Mouse (Mus musculus): ENCODE measurements around the gene Kcna5. TPM values are rescaled to one million over a fixed set of nuclear protein-coding genes. Genes with fewer than 3 reads are reported as not detected.

Gene Kcna5
- total RNA-seq, 2 experiments from 2014 or later = not detected

DNA sequence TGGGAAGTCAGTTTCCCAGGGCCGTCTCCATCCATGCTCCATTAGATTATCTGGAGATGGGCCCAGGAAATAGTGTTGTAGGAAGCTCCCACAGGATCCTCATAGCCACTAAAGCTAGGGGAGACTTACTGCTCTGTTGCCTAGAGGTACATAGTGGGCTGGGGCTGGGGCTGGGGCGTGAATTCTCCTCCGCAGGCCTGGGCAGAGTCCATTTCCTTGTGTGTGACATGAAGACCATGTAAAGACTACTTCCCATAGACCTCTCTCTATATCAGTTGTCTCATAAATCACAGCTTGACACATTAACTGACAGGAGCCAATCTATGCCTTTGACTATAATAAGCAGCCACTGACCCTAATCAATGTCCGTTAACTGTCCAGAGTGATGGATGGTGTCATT lies 7.5 kb upstream of the Kcna5 start:
- ATAC-seq (replicated peaks; ENCODE audit: low FRiP score, poor library complexity, severe bottlenecking) = no peak

GRCm38 (mm10) chr6:126537512-126537911 lies 2.3 kb upstream of the Kcna5 start:
- no peak for ATAC-seq (replicated peaks; ENCODE audit: low FRiP score, poor library complexity, severe bottlenecking)

GRCm38 (mm10) chr6:126536926-126537325 lies 1.7 kb upstream of the Kcna5 start:
- no peak for ATAC-seq (replicated peaks; ENCODE audit: low FRiP score, poor library complexity, severe bottlenecking)

DNA sequence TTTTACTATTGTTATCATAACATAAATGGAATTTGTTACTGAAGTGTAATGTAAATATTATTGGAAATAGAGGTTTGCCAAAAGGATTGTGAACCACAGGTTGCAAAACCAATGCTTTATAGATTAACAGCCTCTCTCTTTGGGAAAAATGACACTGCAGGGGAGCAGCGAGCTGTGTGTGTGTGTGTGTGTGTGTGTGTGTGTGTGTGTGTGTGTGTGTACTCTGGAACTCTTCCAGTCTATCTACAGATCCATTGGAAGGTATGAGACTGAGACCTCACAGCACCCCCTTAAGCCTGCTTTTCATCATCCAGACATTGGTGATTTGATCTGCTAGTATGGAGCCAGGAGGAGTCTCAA lies 679 bp upstream of the Kcna5 start:
- ATAC-seq (replicated peaks; ENCODE audit: low FRiP score, poor library complexity, severe bottlenecking) = no peak

DNA sequence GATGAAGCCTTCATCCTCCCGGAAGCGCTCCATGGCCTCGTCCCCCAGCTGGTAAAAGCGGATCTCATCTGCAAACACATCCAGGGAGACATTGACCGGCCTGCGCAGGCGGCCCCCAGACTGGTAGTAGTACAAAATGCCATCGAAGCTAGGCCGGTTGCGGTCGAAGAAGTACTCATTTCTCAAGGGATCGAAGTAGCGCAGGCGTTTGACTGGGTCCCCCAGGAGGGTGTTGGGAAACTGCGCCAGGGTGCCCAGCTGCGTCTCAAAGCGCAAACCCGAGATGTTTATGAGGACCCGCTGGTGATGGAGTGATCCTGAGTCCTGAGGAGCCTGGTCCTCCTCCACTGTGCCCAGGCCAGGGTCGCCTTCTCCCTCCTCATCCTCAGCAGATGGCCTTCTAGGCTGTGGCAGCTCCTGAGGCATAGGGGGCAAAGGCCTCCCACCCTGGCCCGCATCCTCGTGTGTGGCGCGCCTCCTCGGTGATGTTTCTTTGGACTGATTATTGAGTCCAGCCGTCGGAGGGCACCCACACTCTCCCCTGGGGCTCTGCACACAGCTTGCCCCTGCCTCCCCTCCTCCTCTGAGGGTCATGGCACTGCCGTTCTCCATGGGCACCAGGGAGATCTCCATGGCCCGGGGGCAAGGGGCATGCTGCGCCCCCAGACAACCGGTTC lies 543 bp downstream of the Kcna5 start:
- no peak for ATAC-seq (replicated peaks; ENCODE audit: low FRiP score, poor library complexity, severe bottlenecking)

GRCm38 (mm10) chr6:126531306-126531705 lies 3.9 kb downstream of the Kcna5 start:
- no peak for ATAC-seq (replicated peaks; ENCODE audit: low FRiP score, poor library complexity, severe bottlenecking)

DNA sequence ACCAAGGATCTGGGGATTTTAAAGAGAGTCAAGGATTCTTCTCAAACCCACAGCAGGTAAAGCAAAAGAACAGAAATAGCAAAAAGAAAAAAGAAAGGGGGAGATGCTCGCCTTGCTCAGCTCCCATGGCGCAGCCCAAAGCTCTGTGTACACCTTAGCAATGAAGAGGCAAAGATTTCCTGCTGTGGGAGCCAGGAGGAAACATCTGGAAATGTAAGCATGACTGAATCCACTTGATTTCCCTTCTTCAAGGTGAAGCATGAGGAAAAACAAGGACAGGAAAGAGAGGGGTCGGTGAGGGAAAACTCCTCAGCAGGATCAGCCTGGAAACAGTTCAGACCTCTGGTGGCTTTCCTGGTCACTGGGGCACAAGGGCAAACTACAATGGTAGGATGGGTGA lies 5.2 kb downstream of the Kcna5 start:
- ATAC-seq (replicated peaks; ENCODE audit: low FRiP score, poor library complexity, severe bottlenecking) = no peak

DNA sequence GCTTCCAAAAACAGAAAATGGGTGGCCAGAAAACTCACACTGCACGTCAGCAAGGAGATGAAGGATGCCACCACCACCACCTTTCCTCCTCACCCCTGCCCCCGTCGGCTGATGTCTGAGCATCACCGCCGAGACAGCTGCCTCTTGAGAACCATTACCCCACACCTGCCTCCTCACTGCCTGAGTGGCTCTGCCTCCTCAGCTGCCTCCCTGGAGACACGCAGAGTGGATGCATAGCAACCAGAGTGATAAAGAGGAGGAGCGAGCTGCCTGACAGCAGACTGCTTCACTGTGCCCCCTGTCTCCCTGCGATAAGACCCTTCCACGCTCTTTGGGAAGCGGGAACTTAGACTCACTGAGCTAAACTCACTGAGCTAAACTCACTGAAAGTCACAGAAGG lies 20.5 kb downstream of the Kcna5 start:
- no peak for ATAC-seq (replicated peaks; ENCODE audit: low FRiP score, poor library complexity, severe bottlenecking)

- no peak for ATAC-seq (replicated peaks; ENCODE audit: low FRiP score, poor library complexity, severe bottlenecking)
Measured at GRCm38 (mm10) chr6:126513714-126514248, 21.4 kb downstream of the Kcna5 start.

DNA sequence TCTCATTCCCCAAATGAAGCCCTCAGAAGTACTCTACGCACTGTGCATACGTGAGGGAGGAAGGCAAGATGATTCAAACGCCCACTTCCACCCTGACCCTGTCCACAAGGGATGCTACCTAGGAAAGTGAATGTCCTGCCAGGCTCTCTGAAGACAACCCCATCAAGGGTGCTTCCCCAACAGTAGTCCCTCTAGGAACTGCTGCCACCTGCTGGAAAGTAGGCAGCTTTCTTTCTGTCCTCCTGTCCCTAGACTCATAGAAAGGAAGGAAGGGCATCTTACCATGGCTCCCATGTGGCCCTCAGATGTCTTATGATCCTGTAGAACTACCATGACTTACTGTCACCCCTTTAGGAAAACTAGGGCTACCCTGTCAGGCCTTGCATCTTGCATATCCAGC lies 22.1 kb downstream of the Kcna5 start:
- no peak for ATAC-seq (replicated peaks; ENCODE audit: low FRiP score, poor library complexity, severe bottlenecking)

- ATAC-seq (replicated peaks; ENCODE audit: low FRiP score, poor library complexity, severe bottlenecking) = no peak
Measured at GRCm38 (mm10) chr6:126508671-126509070, 26.5 kb downstream of the Kcna5 start.

- no peak for ATAC-seq (replicated peaks; ENCODE audit: low FRiP score, poor library complexity, severe bottlenecking)
Measured at GRCm38 (mm10) chr6:126503920-126504319, 31.3 kb downstream of the Kcna5 start.

GRCm38 (mm10) chr6:126502691-126503301 lies 32.4 kb downstream of the Kcna5 start:
- no peak for ATAC-seq (replicated peaks; ENCODE audit: low FRiP score, poor library complexity, severe bottlenecking)

DNA sequence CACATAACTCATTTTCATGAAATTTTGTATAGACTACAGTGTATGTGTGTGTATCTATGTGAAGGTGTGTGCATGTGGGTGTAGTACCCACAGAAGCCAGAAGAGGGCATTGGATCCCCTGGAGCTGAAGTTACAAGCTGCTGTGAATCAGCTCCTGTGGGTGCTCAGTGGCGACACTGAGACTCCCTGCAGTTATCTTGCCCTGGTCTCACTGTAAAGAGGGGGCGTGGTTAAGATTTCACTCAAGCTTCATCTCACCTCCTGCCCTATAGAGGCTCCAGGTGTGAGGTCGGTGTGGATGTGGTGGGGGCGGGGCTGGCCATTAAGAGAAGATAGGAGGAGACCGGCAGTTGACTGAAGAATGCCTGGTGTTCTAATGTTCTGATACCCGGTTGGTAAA lies 34.2 kb downstream of the Kcna5 start:
- ATAC-seq (replicated peaks; ENCODE audit: low FRiP score, poor library complexity, severe bottlenecking) = no peak

DNA sequence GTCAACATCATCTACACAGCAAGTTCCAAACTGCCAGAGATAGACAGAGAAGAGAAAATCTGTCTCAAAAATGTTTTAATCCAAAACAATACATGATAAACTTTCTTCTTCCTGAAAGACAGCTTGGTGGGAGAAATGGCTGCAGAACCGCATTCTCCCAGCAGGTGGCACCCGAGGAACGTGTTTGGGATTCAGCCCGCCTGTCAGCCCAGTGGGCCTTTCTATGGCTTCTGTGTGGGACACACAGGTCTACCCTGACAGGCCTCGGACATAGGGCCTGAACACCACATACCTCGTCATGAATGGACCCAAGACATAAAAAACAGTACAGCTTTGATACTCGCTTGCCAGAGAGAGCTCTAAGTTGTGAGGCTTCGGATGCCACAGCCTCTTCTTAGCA lies 35.1 kb downstream of the Kcna5 start:
- no peak for ATAC-seq (replicated peaks; ENCODE audit: low FRiP score, poor library complexity, severe bottlenecking)

DNA sequence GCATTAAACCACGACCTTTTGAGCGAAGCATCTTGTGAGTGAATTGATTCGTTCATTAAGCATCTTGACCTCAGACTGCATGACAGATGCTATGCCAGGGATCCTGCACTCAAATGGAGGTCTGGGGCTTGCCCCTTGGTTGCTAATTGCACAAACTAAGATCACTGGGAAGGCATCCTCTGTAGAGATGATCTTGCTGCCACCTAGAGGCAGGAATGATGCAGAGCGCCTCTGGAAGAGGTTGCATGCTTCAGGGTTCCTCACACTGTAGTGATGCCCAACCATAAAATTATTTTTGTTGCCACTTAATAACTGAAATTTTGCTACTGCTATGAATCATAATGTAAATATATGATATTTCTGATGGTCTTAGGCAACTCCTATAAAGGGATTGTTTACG lies 37.3 kb downstream of the Kcna5 start:
- no peak for ATAC-seq (replicated peaks; ENCODE audit: low FRiP score, poor library complexity, severe bottlenecking)

DNA sequence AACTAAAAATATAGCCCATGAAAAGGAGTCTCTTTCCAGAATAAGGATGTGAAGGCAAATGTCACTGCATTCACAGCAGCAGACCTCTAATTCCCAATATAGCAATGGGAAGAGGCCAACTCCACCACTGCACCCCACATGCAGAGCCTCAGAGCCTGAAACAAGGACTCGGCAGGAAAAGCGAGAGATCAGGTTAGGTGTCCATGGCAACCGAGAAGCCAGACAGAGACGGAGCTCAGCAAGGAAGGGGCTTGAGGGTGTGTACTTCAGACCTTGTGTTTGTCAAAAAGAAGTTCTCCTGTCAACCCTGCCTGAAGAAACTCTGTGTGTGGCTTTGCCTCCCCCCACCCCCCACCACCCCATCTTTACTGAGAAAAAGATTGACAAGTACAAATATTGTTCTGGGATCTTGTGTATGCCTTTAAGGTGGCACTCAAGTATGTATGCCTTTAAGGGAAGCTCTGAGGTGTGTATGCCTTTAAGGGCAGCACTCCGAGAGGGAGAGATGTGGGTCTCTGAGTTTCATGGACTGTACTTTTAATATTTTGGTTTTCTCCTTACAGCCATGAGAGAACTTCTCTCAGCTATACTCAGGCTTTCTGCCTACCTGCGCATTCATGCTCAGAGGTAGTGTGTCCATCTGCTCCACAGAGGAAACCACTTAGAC lies 37.9 kb downstream of the Kcna5 start:
- no peak for ATAC-seq (replicated peaks; ENCODE audit: low FRiP score, poor library complexity, severe bottlenecking)

GRCm38 (mm10) chr6:126487136-126487535 lies 48.1 kb downstream of the Kcna5 start:
- ATAC-seq (replicated peaks; ENCODE audit: low FRiP score, poor library complexity, severe bottlenecking) = no peak

- no peak for ATAC-seq (replicated peaks; ENCODE audit: low FRiP score, poor library complexity, severe bottlenecking)
Measured at GRCm38 (mm10) chr6:126484887-126485286, 50.3 kb downstream of the Kcna5 start.

DNA sequence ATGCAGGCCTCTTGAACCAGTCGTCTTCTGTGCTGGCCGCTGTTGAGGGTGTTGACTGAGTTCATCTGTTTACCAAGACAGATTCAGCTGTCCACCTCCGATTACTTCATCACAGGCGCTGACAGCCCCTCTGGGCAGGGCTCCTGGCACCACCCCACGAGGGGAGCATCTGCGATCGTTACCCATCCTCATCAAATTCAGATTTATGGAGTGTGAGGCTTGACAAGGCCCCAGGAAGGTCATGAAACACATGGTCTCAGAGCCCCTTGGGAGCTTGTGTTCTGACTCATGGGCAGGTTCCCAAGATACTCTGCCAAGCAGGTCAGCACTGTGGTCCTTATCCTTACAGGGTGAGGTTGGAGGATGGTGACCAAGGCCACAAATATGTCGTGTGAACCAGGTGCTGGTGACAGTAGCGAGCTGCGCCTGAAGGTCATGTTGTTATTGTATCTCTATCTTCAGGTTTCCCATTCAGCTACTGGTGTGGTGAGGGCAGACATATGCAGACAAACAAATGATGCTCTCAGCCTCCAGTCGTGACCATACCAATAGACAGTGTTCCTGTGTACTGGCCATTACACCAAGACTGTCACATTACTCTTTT lies 51.8 kb downstream of the Kcna5 start:
- ATAC-seq (replicated peaks; ENCODE audit: low FRiP score, poor library complexity, severe bottlenecking) = no peak
